Mouse (Mus musculus) spleen, adult 10 weeks (tissue): Measurements from ENCODE around the gene Bcar3. TPM values are rescaled to one million over a fixed set of nuclear protein-coding genes. Genes with fewer than 3 reads are reported as not detected.

ENCODE experiments used
- polyA plus RNA-seq: library from polyadenylated mRNA; stranded (reverse); fragments of 350-450 nt; fragmentation: Illumina TruSeq; extraction: RNeasy Lipid Tissue Mini Kit (QIAGEN cat#74804); gene quantifications from one replicate; pipeline ENCODE4 v1.2.3, GENCODE M21; 2015; ENCODE audit warnings: low replicate concordance; ENCODE audit not compliant: insufficient read depth

Gene Bcar3
- polyA plus RNA-seq, result 30.8 TPM

DNA sequence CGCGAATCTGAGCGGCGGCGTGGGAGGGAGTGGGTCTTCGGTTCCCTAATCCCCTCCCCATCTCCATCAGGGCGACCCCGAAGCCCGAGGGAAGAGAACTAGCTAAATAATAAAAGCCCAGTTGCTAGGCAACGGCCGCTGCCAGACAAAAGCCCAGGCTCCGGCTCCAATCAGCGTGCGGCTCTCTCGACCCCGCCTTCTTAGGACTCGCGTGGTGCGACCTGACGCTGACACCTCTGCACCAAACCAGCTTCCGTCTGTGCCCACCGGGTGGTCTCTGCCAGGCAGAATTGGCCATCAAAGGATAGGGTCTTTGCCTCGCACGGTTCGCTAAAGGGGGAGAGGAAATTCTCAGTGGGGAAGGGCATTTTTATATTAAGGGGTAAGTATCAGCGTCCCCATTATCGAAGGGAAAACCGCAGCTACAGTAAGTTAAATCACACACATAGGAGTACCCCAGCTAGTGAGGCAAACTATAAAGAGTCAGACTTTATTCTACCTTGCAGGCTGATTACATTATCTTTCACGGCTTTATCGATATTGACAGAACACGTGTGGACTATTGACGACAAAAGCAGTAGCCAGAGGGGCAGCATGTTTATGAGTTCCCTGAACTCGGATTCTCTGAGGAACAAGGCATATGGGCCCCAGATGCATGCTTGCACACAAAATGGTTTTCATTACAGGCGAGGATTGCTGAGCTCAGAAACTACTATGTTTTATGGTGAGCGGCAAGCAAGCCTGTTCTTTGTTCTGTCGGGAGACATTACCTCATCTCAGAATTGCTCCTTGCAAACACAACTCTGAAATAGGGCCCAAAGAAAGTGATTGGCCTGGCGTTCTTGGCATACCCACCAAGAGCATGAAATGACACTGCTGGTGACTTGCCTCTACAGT is at the start of gene Bcar3:
Bcar3 (plus strand) TSS at position 183 of the 897 bp plus-strand sequence.

GRCm38 (mm10) chr3:122245215-122245877 is 48.6 kb upstream of the Bcar3 start, which contains the start of gene Gclm:
TSS of gene Gclm (plus strand) at chr3:122245557.

DNA sequence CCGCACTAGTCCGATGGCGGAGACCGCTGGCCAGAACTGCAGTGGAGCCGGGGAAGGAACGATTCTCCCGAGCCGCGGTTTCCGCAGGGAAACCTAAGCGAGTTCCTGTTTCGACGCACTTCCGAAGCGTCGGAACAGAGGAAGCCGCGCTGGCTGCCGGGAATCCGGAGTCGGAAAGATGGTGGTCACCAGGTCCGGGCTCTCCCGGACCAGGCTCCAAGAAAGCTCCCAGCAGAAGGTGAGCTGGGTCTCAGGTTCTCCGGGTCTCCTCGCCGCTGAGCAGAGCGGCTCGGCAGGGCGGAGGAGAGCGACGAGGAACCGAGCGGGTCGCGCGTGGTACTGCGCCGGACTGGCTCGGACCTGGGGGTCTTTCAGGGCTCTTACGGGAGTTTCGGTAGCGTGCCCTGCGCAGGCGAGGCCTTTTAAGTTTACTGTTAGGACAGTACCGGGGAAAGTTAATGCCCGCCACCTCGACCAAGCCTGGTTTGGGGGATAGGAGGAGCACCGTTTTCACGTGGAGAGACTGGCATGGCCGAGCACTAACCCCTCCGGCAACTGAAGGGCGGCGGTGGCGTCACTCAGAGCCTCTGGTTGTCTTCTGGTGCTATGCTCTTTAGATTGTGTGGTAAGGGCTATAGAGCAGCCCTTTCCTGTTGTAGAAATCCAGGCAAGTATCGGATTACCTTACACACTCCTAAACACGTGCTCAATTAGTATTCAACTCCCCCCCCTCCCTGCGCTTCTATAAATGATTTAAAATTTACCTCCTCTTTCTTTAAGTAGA is 19.5 kb upstream of the Bcar3 start, which contains the start of gene Dnttip2:
Dnttip2 (plus strand) TSS at position 148 of the 784 bp plus-strand sequence.

Other genes starting within 250 kb of the Bcar3 start
- 0.66 TPM for gene Abca4, start 249.7 kb upstream of the Bcar3 start, polyA plus RNA-seq
- gene Gclm, start 48.6 kb upstream of the Bcar3 start, polyA plus RNA-seq, result 86.6 TPM
- gene Dnttip2, start 19.7 kb upstream of the Bcar3 start, polyA plus RNA-seq, result 76.9 TPM